Mouse (Mus musculus): ENCODE measurements at regions not wholly inside any gene's neighbourhood (a gene's known extent, or its start where the extent isn't known, plus 50 kb on each side); places are given as distances from the start of the nearest gene placed in this dataset.

DNA sequence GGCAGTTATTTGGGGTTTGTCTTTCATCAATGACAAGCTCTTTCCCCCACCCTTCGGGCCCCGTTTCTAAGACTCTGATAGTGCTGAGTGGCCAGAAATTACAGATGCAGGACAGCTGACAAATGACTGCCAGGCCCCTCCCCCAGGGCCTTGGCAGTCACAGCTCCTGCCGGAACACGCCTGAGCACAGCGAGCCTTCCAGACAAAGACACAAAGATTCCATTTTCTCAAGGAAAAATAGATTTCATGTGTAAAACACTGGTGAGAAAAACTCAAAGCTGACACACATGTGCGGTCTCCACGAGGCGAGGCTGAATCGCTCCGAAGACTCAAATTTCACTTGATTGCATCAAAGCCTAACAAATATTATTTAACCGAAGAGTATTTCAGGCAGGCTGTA is 247.6 kb downstream of the Ptprc start:
- peak in 1 of 2 experiments; percentile 8 for DNase-seq (ENCODE audit: low spot score in 2 of 2)

DNA sequence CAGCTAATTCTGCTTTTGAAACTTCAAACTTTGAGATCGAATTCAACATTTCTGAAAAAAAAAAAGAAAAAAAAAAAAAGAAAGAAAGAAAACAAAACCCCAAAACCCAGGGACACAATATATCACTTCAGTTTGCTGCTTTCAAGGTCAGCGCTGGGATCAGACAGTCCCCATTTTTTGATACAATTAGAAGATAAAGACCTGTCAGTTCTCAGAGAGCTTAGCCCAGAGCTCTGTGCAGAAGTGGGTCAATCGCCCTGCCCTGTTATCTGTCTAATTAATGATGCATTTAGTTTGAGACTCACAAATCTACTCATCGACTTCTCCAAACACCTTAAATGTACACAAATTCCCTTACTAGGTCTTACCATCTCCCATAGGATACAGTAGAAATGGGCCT is 249.2 kb downstream of the Ptprc start:
- DNase-seq (ENCODE audit: low spot score in 2 of 2) = no peak

DNA sequence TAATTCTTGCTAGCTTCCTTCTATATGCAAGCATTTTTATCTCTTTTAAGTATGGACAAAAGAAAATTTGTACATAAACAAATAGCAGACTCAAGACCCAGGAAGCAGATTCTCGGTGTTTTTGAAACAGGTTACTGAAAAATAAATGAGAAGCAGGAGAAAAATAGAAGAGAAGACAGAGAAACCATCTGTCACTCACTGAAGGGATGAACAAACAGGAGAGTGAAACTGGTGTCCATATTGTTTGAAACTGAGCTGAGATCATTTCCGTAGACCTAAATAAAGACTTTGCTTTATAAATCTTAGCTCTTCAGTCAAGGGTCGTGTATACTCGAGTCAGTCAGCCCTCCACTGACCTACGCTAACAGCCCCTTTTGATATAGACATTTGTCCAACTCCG is 251.4 kb downstream of the Ptprc start:
- no peak for DNase-seq (ENCODE audit: low spot score in 2 of 2)

DNA sequence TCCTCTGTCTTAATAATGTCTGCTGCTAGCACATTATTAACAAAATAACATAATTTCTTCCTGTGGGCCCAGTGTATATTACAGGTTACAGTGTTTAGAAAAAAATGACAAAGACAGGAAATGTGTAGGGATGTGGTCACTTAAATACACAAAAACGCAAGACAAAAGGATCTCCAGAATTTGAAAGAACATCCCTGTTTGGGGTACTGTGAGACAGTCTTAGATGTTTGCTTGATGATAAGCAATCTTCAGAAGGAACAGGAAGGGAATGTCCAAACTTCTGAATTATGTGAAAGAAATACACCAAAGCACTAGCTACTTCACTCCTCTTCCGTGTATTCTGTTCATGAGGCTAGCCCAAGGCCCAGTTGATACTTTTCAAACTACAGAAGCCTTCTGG is 251.8 kb downstream of the Ptprc start:
- DNase-seq (ENCODE audit: low spot score in 2 of 2) = no peak

DNA sequence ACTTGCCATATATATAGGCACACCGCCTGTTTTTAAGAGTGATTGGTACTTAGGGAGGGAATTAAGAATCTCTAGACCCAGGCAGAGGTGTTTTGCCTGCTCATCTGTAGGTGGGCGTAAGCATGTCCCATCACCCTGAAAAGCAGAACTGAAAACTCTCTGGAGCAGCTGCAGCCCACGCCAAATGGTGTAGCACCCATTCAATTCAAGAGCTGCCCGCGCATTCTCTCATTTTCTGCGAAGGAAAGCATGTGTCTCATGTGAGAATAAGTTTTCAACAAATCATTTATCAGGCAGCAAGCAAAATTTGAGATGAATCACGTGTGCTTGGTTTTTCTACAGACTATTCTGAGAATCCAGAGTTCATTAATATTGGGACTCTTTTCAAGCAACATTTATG is 252.7 kb downstream of the Ptprc start:
- DNase-seq (ENCODE audit: low spot score in 2 of 2) = no peak

DNA sequence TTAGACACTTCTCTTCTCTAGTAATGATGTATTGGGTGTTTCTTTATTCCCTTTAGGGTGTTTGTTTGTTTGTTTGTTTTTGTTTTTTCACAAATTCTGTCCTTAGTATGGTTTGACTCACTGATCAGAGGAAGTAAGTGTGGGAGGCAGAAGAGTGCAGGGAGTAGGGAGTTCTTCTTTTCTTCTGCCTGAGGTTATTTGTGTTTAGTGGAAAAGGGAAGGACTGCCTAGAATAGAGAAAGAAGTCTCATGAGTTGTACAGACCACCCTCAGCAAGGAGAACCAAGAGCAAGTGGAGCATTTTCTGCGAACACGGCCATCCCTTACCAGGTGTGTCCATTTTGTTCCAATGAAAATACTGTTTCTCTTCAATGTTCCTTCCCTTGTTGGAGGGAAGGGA is 253.9 kb downstream of the Ptprc start:
- no peak for DNase-seq (ENCODE audit: low spot score in 2 of 2)

DNA sequence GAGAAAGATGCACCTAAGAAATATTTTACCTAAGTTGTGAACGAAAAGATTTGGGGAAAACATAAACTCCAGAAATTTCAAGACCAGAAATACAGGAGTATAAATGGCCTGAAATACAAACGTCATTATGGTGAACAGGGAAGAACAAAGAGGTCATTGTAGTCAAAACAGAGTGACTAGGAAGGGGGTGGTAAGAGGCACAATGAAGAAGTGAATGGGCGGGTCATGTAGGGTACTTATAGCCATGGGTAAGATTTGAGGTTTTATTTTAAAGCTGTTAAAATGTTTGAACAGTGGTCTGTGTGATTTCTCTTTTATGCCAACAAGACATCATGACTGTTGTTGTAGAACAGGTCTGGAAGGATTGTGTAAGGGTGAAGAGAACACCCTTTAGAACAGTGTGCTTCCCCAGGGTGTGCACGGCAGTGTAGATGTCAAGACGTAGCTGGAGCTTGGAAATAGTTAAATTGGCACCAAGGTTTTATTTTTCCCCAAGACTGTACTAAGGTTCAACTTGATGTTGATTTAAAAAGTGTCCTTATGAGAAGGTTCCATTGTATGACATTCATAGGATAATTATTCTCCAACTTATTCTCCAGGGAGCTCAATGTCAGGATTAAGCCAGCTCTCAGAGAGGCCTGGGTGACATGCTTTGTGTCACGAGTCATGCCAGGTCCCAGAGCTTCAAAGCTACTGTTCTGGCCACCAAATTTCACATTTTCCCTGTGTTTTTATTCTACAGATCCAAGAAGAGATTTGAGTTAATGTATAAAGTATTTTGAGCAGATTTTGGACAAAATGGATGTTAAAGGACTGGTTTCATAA is 255.6 kb downstream of the Ptprc start:
- DNase-seq (ENCODE audit: low spot score in 2 of 2) = no peak

DNA sequence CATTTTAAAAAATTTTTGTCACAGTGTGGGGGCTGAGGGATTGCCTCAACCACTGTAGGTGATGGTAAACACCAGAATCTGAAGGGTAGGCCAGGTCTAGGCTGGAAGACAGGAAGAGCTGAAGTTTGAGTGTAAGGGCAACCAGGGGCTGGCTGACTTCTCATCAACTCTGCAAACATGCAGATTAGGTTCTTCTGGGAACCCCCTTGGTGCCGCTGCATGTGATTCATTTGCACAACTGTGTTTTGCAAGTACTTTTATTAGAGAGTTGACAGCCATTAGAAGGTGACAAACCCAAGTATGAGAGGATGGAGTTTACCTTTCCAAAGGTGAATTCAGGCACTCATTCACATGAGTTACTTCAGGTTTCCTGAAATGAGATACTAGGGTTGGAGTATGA is 258.1 kb downstream of the Ptprc start:
- no peak for DNase-seq (ENCODE audit: low spot score in 2 of 2)

DNA sequence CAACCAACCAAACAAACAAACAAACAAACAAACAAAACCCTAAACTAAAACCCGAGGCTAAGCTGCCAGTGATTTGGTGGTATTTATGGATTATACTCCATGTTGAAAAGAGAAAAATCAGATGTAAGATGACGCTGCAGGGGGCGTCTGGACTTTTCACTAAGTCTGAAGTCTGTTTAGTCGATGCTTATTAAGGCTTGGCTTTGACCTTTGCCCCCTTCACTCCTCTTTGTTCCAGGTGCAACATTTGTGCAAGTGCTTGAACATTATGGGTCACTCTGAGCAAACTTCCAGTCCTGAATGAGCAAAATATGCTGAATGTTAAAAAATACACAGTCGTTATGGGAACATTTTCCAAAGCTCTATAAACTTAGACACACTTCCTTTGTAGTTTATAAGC is 268.6 kb downstream of the Ptprc start:
- DNase-seq (ENCODE audit: low spot score in 2 of 2) = no peak

DNA sequence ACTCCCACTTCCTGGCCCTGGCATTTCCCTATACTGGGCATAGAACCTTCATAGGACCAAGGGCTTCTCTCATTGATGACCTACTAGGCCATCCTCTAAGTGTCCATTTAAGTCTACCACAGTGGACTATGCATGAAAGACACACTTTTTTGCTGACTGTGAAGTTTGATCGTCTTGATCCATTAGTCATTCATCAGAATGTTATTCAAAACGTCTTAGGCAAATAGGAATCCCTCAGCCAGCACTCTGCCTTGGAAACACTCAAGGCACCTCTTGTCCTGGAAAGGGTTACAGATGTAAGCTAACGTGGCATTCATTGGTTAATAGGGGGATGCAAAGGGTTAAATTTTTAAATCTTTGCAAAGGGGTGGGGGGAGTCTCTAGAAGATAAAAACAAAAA is 269.0 kb downstream of the Ptprc start:
- DNase-seq (ENCODE audit: low spot score in 2 of 2) = no peak

DNA sequence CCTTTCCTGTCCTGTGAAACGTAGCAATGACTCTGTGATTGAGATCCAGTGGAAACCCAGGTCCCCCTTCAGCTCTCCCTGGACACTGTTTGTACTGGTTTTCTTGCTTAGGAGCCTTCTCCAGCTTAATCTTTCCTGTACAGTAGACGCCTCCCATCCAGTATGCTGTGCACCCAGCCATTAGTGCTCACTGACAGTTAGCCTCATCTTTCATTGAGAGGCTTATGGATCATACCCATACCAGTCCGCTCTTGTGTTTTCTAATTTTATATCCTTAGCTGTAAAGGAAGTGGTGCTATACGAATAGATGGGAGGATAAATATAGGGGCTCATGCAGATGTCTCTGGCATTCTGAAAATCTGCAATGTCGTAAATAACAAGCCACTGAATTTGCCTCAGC is 269.9 kb downstream of the Ptprc start:
- DNase-seq (ENCODE audit: low spot score in 2 of 2) = no peak

DNA sequence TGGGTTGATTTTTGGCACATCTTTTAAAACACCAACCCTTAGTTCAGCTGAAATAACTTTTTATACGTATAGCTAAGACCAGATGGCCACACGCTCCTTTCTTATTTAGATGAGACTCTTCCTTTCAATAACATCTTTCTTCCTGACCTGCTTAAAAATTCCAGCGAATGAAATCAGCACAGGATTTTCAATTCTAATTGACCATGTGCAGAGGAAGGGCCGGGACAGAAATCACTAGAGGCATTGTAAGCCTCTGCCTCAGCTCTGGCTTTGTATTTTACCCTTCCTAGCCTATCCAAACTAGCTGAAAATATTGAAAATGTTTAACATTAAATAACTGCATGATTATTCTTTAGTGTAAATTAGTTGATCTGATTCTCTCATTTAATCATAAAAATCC is 272.2 kb downstream of the Ptprc start:
- DNase-seq (ENCODE audit: low spot score in 2 of 2) = no peak

DNA sequence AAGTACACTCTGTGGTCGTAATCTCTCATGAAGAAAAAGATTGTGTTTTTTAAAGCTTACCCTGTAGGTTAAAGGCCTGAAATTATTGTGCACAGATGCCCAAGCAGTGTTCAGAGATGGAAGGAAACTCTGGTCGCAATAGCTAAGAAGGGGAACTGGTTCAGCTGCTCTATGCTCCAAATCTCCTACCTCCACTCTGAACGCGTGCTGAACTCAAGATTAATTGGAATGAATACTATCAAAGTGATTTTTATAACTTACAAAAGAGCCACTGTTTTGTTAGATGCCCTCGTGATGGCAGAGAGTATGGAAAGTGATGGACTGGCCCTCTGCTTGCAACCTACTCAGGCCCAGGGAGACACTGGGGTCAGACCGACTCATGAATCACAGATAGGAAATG is 272.6 kb downstream of the Ptprc start:
- DNase-seq (ENCODE audit: low spot score in 2 of 2) = no peak

DNA sequence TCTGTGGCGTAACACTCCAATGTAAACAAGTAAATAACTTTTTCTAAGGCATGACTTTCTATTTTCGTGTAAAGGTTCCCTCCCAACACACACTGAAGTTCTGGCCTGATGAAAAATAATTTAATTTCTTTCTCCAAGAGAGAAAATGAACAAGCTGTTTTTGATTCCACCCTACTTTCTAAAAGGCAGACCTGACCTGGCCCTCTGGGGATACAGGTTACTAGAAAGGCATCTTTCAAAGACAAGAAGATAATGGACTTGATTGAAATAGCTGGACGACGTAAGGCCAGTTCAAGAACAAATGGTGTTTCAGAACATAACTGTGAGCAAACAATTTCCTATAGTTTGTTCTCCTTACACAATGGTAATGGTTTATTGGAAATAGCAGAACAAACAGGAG is 273.5 kb downstream of the Ptprc start:
- no peak for DNase-seq (ENCODE audit: low spot score in 2 of 2)

DNA sequence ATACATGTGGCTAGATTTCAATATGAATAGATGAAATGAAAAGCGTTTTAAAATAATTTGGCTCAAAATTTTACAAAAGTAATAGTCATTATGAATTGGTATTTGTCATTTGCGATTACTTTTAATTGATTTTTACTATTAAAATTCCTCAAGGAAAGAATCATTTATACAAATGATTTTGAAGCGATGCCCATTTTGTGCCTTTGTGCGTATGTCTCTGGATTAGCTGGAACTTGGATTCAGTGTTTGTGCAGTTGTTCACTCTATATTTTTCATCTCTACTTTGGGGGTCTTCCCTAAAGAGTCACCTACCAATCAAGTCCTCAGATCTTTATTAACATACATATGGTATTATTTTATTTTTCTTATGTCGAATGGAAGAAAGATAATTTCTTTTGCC is 274.3 kb downstream of the Ptprc start:
- no peak for DNase-seq (ENCODE audit: low spot score in 2 of 2)

DNA sequence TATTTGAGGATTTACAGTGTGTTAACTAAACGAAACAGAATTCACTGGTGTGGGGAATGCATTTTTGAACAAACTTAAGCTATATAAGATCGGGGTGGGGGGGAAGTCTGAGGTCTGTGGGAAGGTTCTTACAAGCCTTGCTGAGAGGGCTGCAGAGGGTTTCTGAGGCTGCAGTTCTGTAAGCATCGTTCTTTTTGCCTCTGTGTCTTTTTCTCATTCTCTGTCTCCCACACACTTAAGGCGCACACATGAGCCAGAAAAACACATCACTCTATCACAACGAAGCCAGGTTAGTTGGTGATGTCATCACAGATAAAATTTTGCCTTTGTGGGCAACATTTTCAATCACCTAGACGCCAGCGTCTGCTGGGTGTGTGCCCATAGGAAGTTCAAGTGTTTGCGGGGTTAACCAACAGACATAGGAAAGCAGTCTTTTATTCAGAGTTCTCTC is 274.9 kb downstream of the Ptprc start:
- DNase-seq (ENCODE audit: low spot score in 2 of 2) = peak in 1 of 2 experiments; percentile 12

DNA sequence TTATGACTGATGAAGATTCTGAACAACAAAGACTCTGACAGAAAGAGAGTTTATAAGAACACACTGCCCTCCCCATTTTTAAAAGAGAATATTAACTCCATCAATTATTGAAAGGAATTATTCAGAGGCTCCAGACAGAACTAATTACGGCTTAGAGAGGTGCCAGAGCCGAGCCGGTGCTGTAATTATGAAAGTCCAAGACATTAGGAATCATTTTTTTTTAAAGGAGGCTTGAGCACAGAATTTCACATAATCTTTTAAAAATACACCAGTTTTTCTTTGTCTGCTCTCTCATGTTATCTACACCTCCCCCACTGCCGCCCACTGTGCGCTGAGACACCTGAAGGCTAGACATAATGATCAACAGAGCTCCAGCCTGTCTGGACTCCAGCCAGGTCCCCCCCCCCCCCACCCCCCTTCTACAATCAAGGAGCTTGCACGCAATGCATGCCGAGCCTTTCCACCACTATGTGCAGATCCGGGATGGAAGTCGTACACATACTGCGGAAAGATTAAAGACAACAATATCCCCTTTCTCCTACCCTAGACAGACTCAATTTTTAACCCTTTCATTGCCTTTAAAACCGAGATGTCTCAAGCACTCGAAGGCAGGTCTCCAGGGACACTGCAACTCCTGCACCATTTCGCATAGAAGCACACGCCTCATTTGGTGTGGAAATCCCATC is 275.4 kb downstream of the Ptprc start:
- peak in 1 of 2 experiments; percentile 19 for DNase-seq (ENCODE audit: low spot score in 2 of 2)

DNA sequence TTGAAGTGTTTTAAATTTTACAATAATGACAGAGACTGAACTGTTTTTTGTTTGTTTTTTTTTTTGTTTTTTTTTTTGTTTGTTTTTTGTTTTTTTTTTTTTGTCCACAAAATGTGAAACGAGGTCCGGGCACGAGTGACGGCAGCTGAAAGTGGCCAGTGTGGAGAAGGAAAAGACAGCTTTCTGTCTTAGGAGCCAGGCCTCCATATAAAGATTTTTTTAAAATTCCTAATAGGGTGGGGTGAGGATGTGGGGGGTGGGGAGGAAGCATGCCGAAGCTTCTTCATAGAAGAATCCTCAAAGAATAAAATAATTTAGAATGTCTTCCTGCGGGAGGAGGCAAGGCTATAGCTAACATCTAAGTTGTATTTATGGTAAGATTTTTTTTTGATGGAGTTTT is 276.2 kb downstream of the Ptprc start:
- no peak for DNase-seq (ENCODE audit: low spot score in 2 of 2)

DNA sequence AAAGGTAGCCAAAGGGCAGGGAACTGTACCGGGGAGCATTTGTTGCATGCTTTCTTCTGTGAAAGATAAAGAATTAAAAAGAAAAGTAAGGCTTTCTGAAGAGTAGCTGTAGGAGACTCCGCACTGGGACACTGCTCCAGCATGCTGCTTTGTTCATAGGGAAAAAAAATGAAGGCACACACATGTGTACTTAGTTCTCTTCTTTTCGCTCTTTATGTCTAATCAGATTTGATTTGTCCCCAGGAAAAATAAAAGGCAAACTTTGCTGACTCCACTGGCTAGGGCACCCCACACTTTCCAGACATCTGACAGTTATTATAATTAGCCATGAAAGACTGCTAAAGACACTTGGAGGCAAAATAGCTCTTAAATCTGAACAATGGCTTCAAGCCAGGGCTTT is 276.6 kb downstream of the Ptprc start:
- DNase-seq (ENCODE audit: low spot score in 2 of 2) = no peak

DNA sequence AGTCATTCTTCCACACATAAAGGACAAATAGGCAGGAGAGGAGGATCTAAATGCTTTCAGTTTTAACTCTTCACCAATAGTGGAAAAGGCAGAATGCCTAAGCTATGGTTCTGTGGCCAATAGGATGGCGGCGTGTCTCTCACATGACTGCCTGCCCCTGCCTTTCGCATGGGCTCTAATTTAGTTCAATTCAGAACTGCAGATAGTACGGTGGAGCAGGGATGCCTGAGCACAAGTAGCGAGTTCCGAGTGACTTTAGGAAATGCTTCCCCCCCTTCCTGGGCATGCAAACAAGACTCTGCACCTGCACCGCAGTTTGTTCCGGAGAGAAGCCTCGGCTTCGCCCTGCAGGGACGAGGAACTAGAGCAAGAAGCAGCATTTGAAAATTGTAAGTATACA is 277.1 kb downstream of the Ptprc start:
- peak; percentile 71 to 81 for DNase-seq (ENCODE audit: low spot score in 2 of 2)

DNA sequence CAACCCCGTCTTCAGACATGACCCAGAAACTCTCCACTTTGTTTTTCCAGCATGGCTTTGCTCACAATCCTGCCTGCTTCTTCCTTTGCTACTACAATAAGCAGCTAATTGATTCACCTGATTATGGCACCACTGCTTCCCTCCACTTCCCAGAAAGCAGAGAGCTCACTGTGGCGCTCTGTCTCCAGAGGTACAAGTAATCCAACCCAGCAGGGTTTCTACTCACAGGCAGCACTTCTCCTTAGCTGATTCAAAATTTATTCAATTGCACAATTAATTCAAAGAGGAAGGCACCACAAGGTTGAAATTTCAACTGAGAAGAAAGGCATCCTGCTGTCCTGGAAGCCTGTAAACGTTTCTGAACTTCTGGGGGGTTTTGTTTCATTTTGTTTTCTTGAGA is 293.9 kb downstream of the Ptprc start:
- DNase-seq (ENCODE audit: low spot score in 2 of 2) = no peak

DNA sequence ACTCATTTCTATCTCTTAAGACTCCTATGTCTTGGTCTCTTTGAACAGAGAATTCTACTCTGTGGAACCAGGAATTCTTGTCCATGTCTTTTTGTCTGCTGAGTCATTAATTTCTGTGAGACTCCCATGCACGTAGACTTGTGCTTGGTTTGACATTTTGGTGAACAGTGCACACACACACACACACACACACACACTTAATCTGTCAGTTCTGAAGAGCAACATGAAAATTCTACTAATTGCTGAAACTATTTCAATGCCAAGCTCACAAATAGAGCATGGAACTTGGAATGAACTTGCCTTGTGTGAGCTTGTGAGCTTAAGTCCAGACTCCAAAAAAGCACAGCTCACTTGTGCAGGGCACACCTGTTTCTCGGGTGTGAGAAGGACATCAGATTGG is 301.1 kb downstream of the Ptprc start:
- no peak for DNase-seq (ENCODE audit: low spot score in 2 of 2)

DNA sequence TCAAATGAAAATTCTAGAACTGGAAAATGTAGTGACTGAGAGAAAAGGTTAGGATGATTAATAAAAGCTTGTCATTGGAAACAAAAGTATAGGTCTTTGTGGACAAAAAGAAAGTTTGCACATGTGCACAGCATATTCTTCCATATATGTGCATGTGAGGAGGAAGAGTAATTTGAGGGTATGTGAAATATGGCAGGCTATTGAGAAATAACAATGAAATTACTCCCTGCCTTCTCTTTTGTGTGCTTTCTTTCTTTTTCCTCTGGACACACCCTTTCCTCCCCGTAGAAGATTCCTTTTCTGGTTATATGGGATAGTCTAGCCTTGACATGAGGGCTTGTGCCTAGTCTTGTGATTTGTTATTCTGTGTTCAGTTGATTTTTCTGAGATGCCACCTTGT is 301.9 kb downstream of the Ptprc start:
- no peak for DNase-seq (ENCODE audit: low spot score in 2 of 2)
